Mouse (Mus musculus) liver, embryonic 13.5 days (tissue): Measurements from ENCODE around the gene Rab3c. TPM values are rescaled to one million over a fixed set of nuclear protein-coding genes. Genes with fewer than 3 reads are reported as not detected.

Experiments used
- ATAC-seq: fragments of 200-750 bp; cut with Nextera tagmentation; 2 replicates; pipeline ENCODE4 v1.8.0; 2017; ENCODE audit warnings: low read depth, mild to moderate bottlenecking, moderate number of reproducible peaks, moderate library complexity
- DNase-seq: peaks from one replicate; pipeline ENCODE4 v3.0.0; 2022
- H3K27ac ChIP-seq: fragments of 300-500 bp; sonication (generic); 2 replicates; pipeline ENCODE4 v1.5.1; 2015; ENCODE audit warnings: moderate library complexity, mild to moderate bottlenecking, inconsistent platforms
- H3K27me3 ChIP-seq: fragments of 300-500 bp; sonication (generic); 2 replicates; pipeline ENCODE4 v1.6.1; 2015; ENCODE audit warnings: mild to moderate bottlenecking, inconsistent platforms
- H3K36me3 ChIP-seq: fragments of 300-500 bp; sonication (generic); 2 replicates; pipeline ENCODE4 v1.6.1; 2015; ENCODE audit warnings: mild to moderate bottlenecking, inconsistent platforms
- H3K4me1 ChIP-seq: fragments of 300-500 bp; sonication (generic); replicated peaks from 2 replicates; pipeline ENCODE4 v1.6.1; 2015; ENCODE audit warnings: inconsistent platforms
- H3K4me2 ChIP-seq: fragments of 300-500 bp; sonication (generic); 2 replicates; pipeline ENCODE4 v1.6.1; 2015; ENCODE audit warnings: inconsistent platforms, mild to moderate bottlenecking, moderate library complexity
- H3K4me3 ChIP-seq: fragments of 300-500 bp; sonication (generic); replicated peaks from 2 replicates; pipeline ENCODE4 v1.5.1; 2015; ENCODE audit warnings: mild to moderate bottlenecking, inconsistent platforms
- H3K9ac ChIP-seq: fragments of 300-500 bp; sonication (generic); 2 replicates; pipeline ENCODE4 v1.6.1; 2015; ENCODE audit warnings: mild to moderate bottlenecking, inconsistent platforms
- H3K9me3 ChIP-seq: fragments of 300-500 bp; sonication (generic); replicated peaks from 2 replicates; pipeline ENCODE4 v1.6.1; 2016; ENCODE audit warnings: inconsistent platforms
- WGBS: fragments of 180-500 bp; shearing (Covaris S2); methylation state at CpG from one replicate; pipeline ENCODE4 v1.1.7; 2015; ENCODE audit not compliant: insufficient replicate concordance; 5-methylcytosine and 5-hydroxymethylcytosine counted together
- polyA plus RNA-seq: library from polyadenylated mRNA; unstranded; fragments of >200 nt; fragmentation: Nextera tagmentation; extraction: Ambion mirVana; gene quantifications from 2 replicates; pipeline ENCODE4 v1.2.1, GENCODE M21; 2015

Gene Rab3c
- polyA plus RNA-seq, 1 experiment from 2014 or later: 0.31 TPM

- H3K36me3 ChIP-seq: no peaks in the 10 kb centered on the region
- ATAC-seq (no peak), DNase-seq (no peak)
- H3K27ac ChIP-seq: no peak overlapping the region
- H3K4me1 ChIP-seq: no peaks in the 10 kb centered on the region
- no peak overlapping the region for H3K9ac ChIP-seq
- H3K4me3 ChIP-seq: no peak overlapping the region
- H3K27me3 ChIP-seq: no peaks in the 10 kb centered on the region
- 68% methylated on average over 3 of the region's 3 CpGs for WGBS
- H3K4me2 ChIP-seq: no peak overlapping the region
- no peaks in the 10 kb centered on the region for H3K9me3 ChIP-seq
Measured at GRCm38 (mm10) chr13:110038521-110038920, 242.3 kb downstream of the Rab3c start.

GRCm38 (mm10) chr13:110034885-110035284, 245.9 kb downstream of the Rab3c start:
- Histone ChIP-seq H3K36me3 (no peaks in the 10 kb centered on the region), H3K4me3 (no peak overlapping the region), H3K4me1 (no peaks in the 10 kb centered on the region), H3K27me3 (peaks cover 4% of the 10 kb centered on the region; the same call in 1 of the 2 replicates), H3K27ac (no peak overlapping the region), H3K9me3 (no peaks in the 10 kb centered on the region), H3K4me2 (no peak overlapping the region), H3K9ac (no peak overlapping the region)
- DNase-seq (no peak), ATAC-seq (no peak)
- 68% methylated on average over 6 of the region's 6 CpGs for WGBS

- no peak overlapping the region for H3K4me3 ChIP-seq
- no peak overlapping the region for H3K4me2 ChIP-seq
- ATAC-seq: no peak
Measured at GRCm38 (mm10) chr13:110034041-110034440, 246.8 kb downstream of the Rab3c start.

GRCm38 (mm10) chr13:110031886-110032285, 248.9 kb downstream of the Rab3c start:
- DNase-seq: no peak
- Histone ChIP-seq H3K9ac (no peak overlapping the region), H3K27me3 (peaks cover 4% of the 10 kb centered on the region; the same call in 1 of the 2 replicates), H3K36me3 (no peaks in the 10 kb centered on the region), H3K4me2 (no peak overlapping the region), H3K9me3 (no peaks in the 10 kb centered on the region), H3K4me3 (no peak overlapping the region), H3K27ac (no peak overlapping the region), H3K4me1 (no peaks in the 10 kb centered on the region)
- 7% methylated on average over 6 of the region's 6 CpGs for WGBS
- no peak for ATAC-seq

More at GRCm38 (mm10) chr13:110034041-110034440, 246.8 kb downstream of the Rab3c start:
- Histone ChIP-seq H3K9me3 (no peaks in the 10 kb centered on the region), H3K27me3 (peaks cover 4% of the 10 kb centered on the region; the same call in 1 of the 2 replicates), H3K36me3 (no peaks in the 10 kb centered on the region), H3K4me1 (no peaks in the 10 kb centered on the region), H3K27ac (no peak overlapping the region), H3K9ac (no peak overlapping the region)
- WGBS: 32% methylated on average over 7 of the region's 7 CpGs
- no peak for DNase-seq

GRCm38 (mm10) chr13:110031061-110031460, 249.7 kb downstream of the Rab3c start:
- Histone ChIP-seq H3K36me3 (no peaks in the 10 kb centered on the region), H3K9me3 (no peaks in the 10 kb centered on the region), H3K27ac (no peak overlapping the region), H3K27me3 (peaks cover 4% of the 10 kb centered on the region; the same call in 1 of the 2 replicates), H3K4me2 (no peak overlapping the region), H3K4me1 (no peaks in the 10 kb centered on the region), H3K9ac (no peak overlapping the region), H3K4me3 (no peak overlapping the region)
- WGBS: 57% methylated on average over 8 of the region's 8 CpGs
- ATAC-seq (no peak), DNase-seq (no peak)

- no peak overlapping the region for H3K4me2 ChIP-seq
- H3K4me3 ChIP-seq: no peak overlapping the region
- 0 out of 2 replicates have a peak, but pooled peaks cover 5% of the 10 kb centered on the region for H3K27me3 ChIP-seq
- H3K4me1 ChIP-seq: no peaks in the 10 kb centered on the region
- H3K27ac ChIP-seq: no peak overlapping the region
- ATAC-seq: no peak
- DNase-seq: no peak
- H3K9me3 ChIP-seq: no peaks in the 10 kb centered on the region
- no peaks in the 10 kb centered on the region for H3K36me3 ChIP-seq
- H3K9ac ChIP-seq: no peak overlapping the region
- WGBS: 68% methylated on average over 10 of the region's 10 CpGs
Measured at GRCm38 (mm10) chr13:110024381-110025161, 256.2 kb downstream of the Rab3c start.

- Histone ChIP-seq H3K4me2 (no peak overlapping the region), H3K9ac (no peak overlapping the region), H3K27ac (no peak overlapping the region), H3K9me3 (no peaks in the 10 kb centered on the region), H3K4me1 (peaks cover 9% of the 10 kb centered on the region), H3K4me3 (no peak overlapping the region), H3K27me3 (peaks cover 13% of the 10 kb centered on the region), H3K36me3 (no peaks in the 10 kb centered on the region)
- no peak for ATAC-seq
- no peak for DNase-seq
- WGBS: 70% methylated on average over 5 of the region's 5 CpGs
Measured at GRCm38 (mm10) chr13:110023031-110023430, 257.8 kb downstream of the Rab3c start.

- Histone ChIP-seq H3K4me3 (no peak overlapping the region), H3K9ac (no peak overlapping the region), H3K9me3 (no peaks in the 10 kb centered on the region), H3K27ac (no peak overlapping the region), H3K27me3 (peaks cover 27% of the 10 kb centered on the region), H3K4me1 (peaks cover 9% of the 10 kb centered on the region), H3K36me3 (no peaks in the 10 kb centered on the region), H3K4me2 (no peak overlapping the region)
- WGBS: 39% methylated on average over 9 of the region's 9 CpGs
- ATAC-seq: peak; percentile 7; the same call in 1 of the 2 replicates
- no peak for DNase-seq
Measured at GRCm38 (mm10) chr13:110019774-110020173, 261.0 kb downstream of the Rab3c start.

GRCm38 (mm10) chr13:110018941-110019743, 261.7 kb downstream of the Rab3c start:
- H3K4me2 ChIP-seq: peak overlapping the region; percentile 60
- ATAC-seq (peak; percentile 50; the same call in 1 of the 2 replicates), DNase-seq (no peak)
- 2% methylated on average over 20 of the region's 20 CpGs for WGBS
- no peaks in the 10 kb centered on the region for H3K36me3 ChIP-seq
- no peaks in the 10 kb centered on the region for H3K9me3 ChIP-seq
- no peak overlapping the region for H3K27ac ChIP-seq
- peak overlapping the region; percentile 39 for H3K4me3 ChIP-seq
- peaks cover 26% of the 10 kb centered on the region for H3K27me3 ChIP-seq
- peaks cover 9% of the 10 kb centered on the region for H3K4me1 ChIP-seq
- no peak overlapping the region for H3K9ac ChIP-seq

- Histone ChIP-seq H3K9ac (no peak overlapping the region), H3K27me3 (peaks cover 26% of the 10 kb centered on the region), H3K36me3 (no peaks in the 10 kb centered on the region), H3K27ac (no peak overlapping the region), H3K9me3 (no peaks in the 10 kb centered on the region), H3K4me1 (peaks cover 9% of the 10 kb centered on the region), H3K4me2 (peak overlapping the region; percentile 60), H3K4me3 (peak overlapping the region; percentile 39)
- no peak for ATAC-seq
- DNase-seq: peak; percentile 29
- under 1% methylated on average over 17 of the region's 17 CpGs for WGBS
Measured at GRCm38 (mm10) chr13:110018431-110018901, 262.3 kb downstream of the Rab3c start.

- H3K36me3 ChIP-seq: no peaks in the 10 kb centered on the region
- no peaks in the 10 kb centered on the region for H3K9me3 ChIP-seq
- H3K9ac ChIP-seq: no peak overlapping the region
- ATAC-seq (no peak), DNase-seq (no peak)
- H3K27me3 ChIP-seq: peaks cover 19% of the 10 kb centered on the region; the same call in 1 of the 2 replicates
- H3K4me3 ChIP-seq: no peak overlapping the region
- no peak overlapping the region for H3K4me2 ChIP-seq
- H3K4me1 ChIP-seq: no peaks in the 10 kb centered on the region
- WGBS: 84% methylated on average over 4 of the region's 4 CpGs
- H3K27ac ChIP-seq: no peak overlapping the region
Measured at GRCm38 (mm10) chr13:110012029-110012428, 268.8 kb downstream of the Rab3c start.
